Mouse (Mus musculus): ENCODE measurements around the gene Ptcra. TPM values are rescaled to one million over a fixed set of nuclear protein-coding genes. Genes with fewer than 3 reads are reported as not detected.

Ptcra gene
- polyA plus RNA-seq, 1 experiment from 2014 or later, result 0.31 TPM

- DNase-seq (ENCODE audit: low spot score) (no peak), ATAC-seq (ENCODE audit: low read depth) (no peak)
- H3K36me3 ChIP-seq (ENCODE audit: control insufficient read depth, insufficient read depth, low read length), result peaks cover 31% of the 10 kb centered on the region
- no peaks in the 10 kb centered on the region for H3K27me3 ChIP-seq (replicated peaks; ENCODE audit: control insufficient read depth, insufficient read depth, low read length)
- no peak overlapping the region for H3K4me3 ChIP-seq (ENCODE audit: low read depth, low read length)
- 93% methylated on average over 9 of the region's 9 CpGs for WGBS
- H3K9ac ChIP-seq (ENCODE audit: low read depth, low read length), result no peak overlapping the region
- H3K27ac ChIP-seq (replicated peaks; ENCODE audit: low read depth, low read length), result no peak overlapping the region
- H3K4me1 ChIP-seq (ENCODE audit: control insufficient read depth, insufficient read depth, low read length), result no peaks in the 10 kb centered on the region
- H3K4me2 ChIP-seq (ENCODE audit: low read depth, low read length), result no peak overlapping the region
- H3K9me3 ChIP-seq (ENCODE audit: control insufficient read depth, low read length), result no peaks in the 10 kb centered on the region
Observed at GRCm38 (mm10) chr17:46742986-46743385, 20.5 kb downstream of the Ptcra start.

- H3K9me3 ChIP-seq (ENCODE audit: control insufficient read depth, low read length), result no peaks in the 10 kb centered on the region
- H3K4me2 ChIP-seq (ENCODE audit: low read depth, low read length), result no peak overlapping the region
- no peak overlapping the region for H3K27ac ChIP-seq (replicated peaks; ENCODE audit: low read depth, low read length)
- H3K36me3 ChIP-seq (ENCODE audit: control insufficient read depth, insufficient read depth, low read length), result peaks cover 39% of the 10 kb centered on the region
- H3K4me1 ChIP-seq (ENCODE audit: control insufficient read depth, insufficient read depth, low read length), result no peaks in the 10 kb centered on the region
- no peak overlapping the region for H3K4me3 ChIP-seq (ENCODE audit: low read depth, low read length)
- no peak for ATAC-seq (ENCODE audit: low read depth)
- WGBS, result 92% methylated on average over 6 of the region's 6 CpGs
- H3K27me3 ChIP-seq (replicated peaks; ENCODE audit: control insufficient read depth, insufficient read depth, low read length), result no peaks in the 10 kb centered on the region
- no peak for DNase-seq (ENCODE audit: low spot score)
- no peak overlapping the region for H3K9ac ChIP-seq (ENCODE audit: low read depth, low read length)
Observed at GRCm38 (mm10) chr17:46741305-46741704, 22.2 kb downstream of the Ptcra start.

GRCm38 (mm10) chr17:46736160-46736559 lies 27.4 kb downstream of the Ptcra start:
- DNase-seq (ENCODE audit: low spot score) (no peak), ATAC-seq (ENCODE audit: low read depth) (no peak)

GRCm38 (mm10) chr17:46735287-46735686 lies 28.2 kb downstream of the Ptcra start:
- H3K9ac ChIP-seq (ENCODE audit: low read depth, low read length), result no peak overlapping the region
- no peaks in the 10 kb centered on the region for H3K9me3 ChIP-seq (ENCODE audit: control insufficient read depth, low read length)
- DNase-seq (ENCODE audit: low spot score) (no peak), ATAC-seq (ENCODE audit: low read depth) (no peak)
- WGBS, result 86% methylated on average over 7 of the region's 7 CpGs
- H3K4me2 ChIP-seq (ENCODE audit: low read depth, low read length), result no peak overlapping the region
- H3K36me3 ChIP-seq (ENCODE audit: control insufficient read depth, insufficient read depth, low read length), result peaks cover 30% of the 10 kb centered on the region
- H3K4me3 ChIP-seq (ENCODE audit: low read depth, low read length), result no peak overlapping the region
- H3K27me3 ChIP-seq (replicated peaks; ENCODE audit: control insufficient read depth, insufficient read depth, low read length), result no peaks in the 10 kb centered on the region
- H3K4me1 ChIP-seq (ENCODE audit: control insufficient read depth, insufficient read depth, low read length), result no peaks in the 10 kb centered on the region
- no peak overlapping the region for H3K27ac ChIP-seq (replicated peaks; ENCODE audit: low read depth, low read length)

More at GRCm38 (mm10) chr17:46736160-46736559, 27.4 kb downstream of the Ptcra start:
- Histone ChIP-seq H3K4me1 (ENCODE audit: control insufficient read depth, insufficient read depth, low read length) (no peaks in the 10 kb centered on the region), H3K4me3 (ENCODE audit: low read depth, low read length) (no peak overlapping the region), H3K27me3 (replicated peaks; ENCODE audit: control insufficient read depth, insufficient read depth, low read length) (no peaks in the 10 kb centered on the region), H3K36me3 (ENCODE audit: control insufficient read depth, insufficient read depth, low read length) (peaks cover 30% of the 10 kb centered on the region), H3K9ac (ENCODE audit: low read depth, low read length) (no peak overlapping the region), H3K4me2 (ENCODE audit: low read depth, low read length) (no peak overlapping the region), H3K27ac (replicated peaks; ENCODE audit: low read depth, low read length) (no peak overlapping the region), H3K9me3 (ENCODE audit: control insufficient read depth, low read length) (no peaks in the 10 kb centered on the region)
- WGBS, result 78% methylated on average over 5 of the region's 10 CpGs

GRCm38 (mm10) chr17:46734055-46734454 lies 29.5 kb downstream of the Ptcra start:
- WGBS, result 96% methylated on average over 3 of the region's 3 CpGs
- H3K4me3 ChIP-seq (ENCODE audit: low read depth, low read length), result no peak overlapping the region
- no peak for ATAC-seq (ENCODE audit: low read depth)

GRCm38 (mm10) chr17:46728904-46729318 lies 34.6 kb downstream of the Ptcra start, which contains the start of gene Gnmt:
Gene Gnmt (minus strand): TSS chr17:46729168.
- peaks cover 16% of the 10 kb centered on the region for H3K27me3 ChIP-seq (replicated peaks; ENCODE audit: control insufficient read depth, insufficient read depth, low read length)
- peak within 1 kb of the TSS; percentile 43 for H3K4me2 ChIP-seq (ENCODE audit: low read depth, low read length)
- H3K4me1 ChIP-seq (ENCODE audit: control insufficient read depth, insufficient read depth, low read length), result no peaks in the 10 kb centered on the region
- H3K9ac ChIP-seq (ENCODE audit: low read depth, low read length), result peak within 1 kb of the TSS; percentile 48
- H3K9me3 ChIP-seq (ENCODE audit: control insufficient read depth, low read length), result no peaks in the 10 kb centered on the region
- H3K27ac ChIP-seq (replicated peaks; ENCODE audit: low read depth, low read length), result no peak within 1 kb of the TSS
- DNase-seq (ENCODE audit: low spot score) (peak; percentile 38), ATAC-seq (ENCODE audit: low read depth) (peak; percentile 70)
- peak within 1 kb of the TSS; percentile 19; the same call in 1 of the 2 replicates for H3K4me3 ChIP-seq (ENCODE audit: low read depth, low read length)
- peaks cover 20% of the 10 kb centered on the region; the same call in 1 of the 2 replicates for H3K36me3 ChIP-seq (ENCODE audit: control insufficient read depth, insufficient read depth, low read length)
- 12% methylated on average over 21 of the region's 24 CpGs for WGBS

More at GRCm38 (mm10) chr17:46734055-46734454, 29.5 kb downstream of the Ptcra start:
- no peak for DNase-seq (ENCODE audit: low spot score)
- H3K9ac ChIP-seq (ENCODE audit: low read depth, low read length), result no peak overlapping the region
- no peaks in the 10 kb centered on the region for H3K9me3 ChIP-seq (ENCODE audit: control insufficient read depth, low read length)
- no peaks in the 10 kb centered on the region for H3K4me1 ChIP-seq (ENCODE audit: control insufficient read depth, insufficient read depth, low read length)
- H3K27ac ChIP-seq (replicated peaks; ENCODE audit: low read depth, low read length), result no peak overlapping the region
- H3K4me2 ChIP-seq (ENCODE audit: low read depth, low read length), result no peak overlapping the region
- peaks cover 3% of the 10 kb centered on the region; the same call in 1 of the 2 replicates for H3K27me3 ChIP-seq (replicated peaks; ENCODE audit: control insufficient read depth, insufficient read depth, low read length)
- peaks cover 30% of the 10 kb centered on the region for H3K36me3 ChIP-seq (ENCODE audit: control insufficient read depth, insufficient read depth, low read length)

- peak overlapping the region; percentile 48 for H3K9ac ChIP-seq (ENCODE audit: low read depth, low read length)
- peak overlapping the region; percentile 43 for H3K4me2 ChIP-seq (ENCODE audit: low read depth, low read length)
- 40% methylated on average over 11 of the region's 11 CpGs for WGBS
- H3K9me3 ChIP-seq (ENCODE audit: control insufficient read depth, low read length), result no peaks in the 10 kb centered on the region
- H3K4me3 ChIP-seq (ENCODE audit: low read depth, low read length), result 0 out of 2 replicates have a peak overlapping the region, but pooled peaks have one; percentile 19
- no peak for DNase-seq (ENCODE audit: low spot score)
- peaks cover 24% of the 10 kb centered on the region; the same call in 1 of the 2 replicates for H3K36me3 ChIP-seq (ENCODE audit: control insufficient read depth, insufficient read depth, low read length)
- ATAC-seq (ENCODE audit: low read depth), result no peak
- H3K4me1 ChIP-seq (ENCODE audit: control insufficient read depth, insufficient read depth, low read length), result no peaks in the 10 kb centered on the region
- peaks cover 16% of the 10 kb centered on the region for H3K27me3 ChIP-seq (replicated peaks; ENCODE audit: control insufficient read depth, insufficient read depth, low read length)
- no peak overlapping the region for H3K27ac ChIP-seq (replicated peaks; ENCODE audit: low read depth, low read length)
Observed at GRCm38 (mm10) chr17:46728496-46728895, 35.0 kb downstream of the Ptcra start.

- peaks cover 29% of the 10 kb centered on the region; the same call in 1 of the 2 replicates for H3K36me3 ChIP-seq (ENCODE audit: control insufficient read depth, insufficient read depth, low read length)
- H3K4me2 ChIP-seq (ENCODE audit: low read depth, low read length), result no peak overlapping the region
- no peak overlapping the region for H3K9ac ChIP-seq (ENCODE audit: low read depth, low read length)
- ATAC-seq (ENCODE audit: low read depth) (no peak), DNase-seq (ENCODE audit: low spot score) (no peak)
- H3K4me1 ChIP-seq (ENCODE audit: control insufficient read depth, insufficient read depth, low read length), result no peaks in the 10 kb centered on the region
- H3K4me3 ChIP-seq (ENCODE audit: low read depth, low read length), result no peak overlapping the region
- WGBS, result 42% methylated on average over 6 of the region's 6 CpGs
- H3K27ac ChIP-seq (replicated peaks; ENCODE audit: low read depth, low read length), result no peak overlapping the region
- H3K9me3 ChIP-seq (ENCODE audit: control insufficient read depth, low read length), result no peaks in the 10 kb centered on the region
- peaks cover 16% of the 10 kb centered on the region for H3K27me3 ChIP-seq (replicated peaks; ENCODE audit: control insufficient read depth, insufficient read depth, low read length)
Observed at GRCm38 (mm10) chr17:46728021-46728420, 35.5 kb downstream of the Ptcra start.

GRCm38 (mm10) chr17:46727271-46727670 lies 36.2 kb downstream of the Ptcra start:
- Histone ChIP-seq H3K4me2 (ENCODE audit: low read depth, low read length) (no peak overlapping the region), H3K27ac (replicated peaks; ENCODE audit: low read depth, low read length) (no peak overlapping the region), H3K36me3 (ENCODE audit: control insufficient read depth, insufficient read depth, low read length) (peaks cover 33% of the 10 kb centered on the region; the same call in 1 of the 2 replicates), H3K27me3 (replicated peaks; ENCODE audit: control insufficient read depth, insufficient read depth, low read length) (peaks cover 16% of the 10 kb centered on the region), H3K4me3 (ENCODE audit: low read depth, low read length) (no peak overlapping the region), H3K9me3 (ENCODE audit: control insufficient read depth, low read length) (no peaks in the 10 kb centered on the region), H3K4me1 (ENCODE audit: control insufficient read depth, insufficient read depth, low read length) (no peaks in the 10 kb centered on the region), H3K9ac (ENCODE audit: low read depth, low read length) (no peak overlapping the region)
- ATAC-seq (ENCODE audit: low read depth) (no peak), DNase-seq (ENCODE audit: low spot score) (no peak)
- WGBS, result 90% methylated on average over 11 of the region's 11 CpGs
